Mouse (Mus musculus) midbrain, embryonic 12.5 days (tissue): Measurements from ENCODE around the gene Olfr477. TPM values are rescaled to one million over a fixed set of nuclear protein-coding genes. Genes with fewer than 3 reads are reported as not detected.
"Not testable (repeated sequence)": the region's sequence is repeated elsewhere in the genome, so short reads cannot be mapped to it uniquely, and the experiment has no call there.

ENCODE experiments used
- ATAC-seq: fragments of 200-750 bp; cut with Nextera tagmentation; 2 replicates; pipeline ENCODE4 v1.8.0; 2017; ENCODE audit warnings: low read depth, moderate TSS enrichment, moderate library complexity; ENCODE audit not compliant: low FRiP score
- H3K27ac ChIP-seq: fragments of 300-500 bp; sonication (generic); replicated peaks from 2 replicates; pipeline ENCODE4 v1.5.1; 2016; ENCODE audit warnings: mild to moderate bottlenecking
- H3K27me3 ChIP-seq: fragments of 300-500 bp; sonication (generic); 2 replicates; pipeline ENCODE4 v1.6.1; 2016; ENCODE audit warnings: mild to moderate bottlenecking
- H3K36me3 ChIP-seq: fragments of 300-500 bp; sonication (generic); 2 replicates; pipeline ENCODE4 v1.6.1; 2016
- H3K4me1 ChIP-seq: fragments of 300-500 bp; sonication (generic); 2 replicates; pipeline ENCODE4 v1.6.1; 2016
- H3K4me2 ChIP-seq: fragments of 300-500 bp; sonication (generic); replicated peaks from 2 replicates; pipeline ENCODE4 v1.6.1; 2016; ENCODE audit warnings: mild to moderate bottlenecking, moderate library complexity
- H3K4me3 ChIP-seq: fragments of 300-500 bp; sonication (generic); 2 replicates; pipeline ENCODE4 v1.5.1; 2016; ENCODE audit warnings: mild to moderate bottlenecking
- H3K9ac ChIP-seq: fragments of 300-500 bp; sonication (generic); replicated peaks from 2 replicates; pipeline ENCODE4 v1.6.1; 2016; ENCODE audit warnings: mild to moderate bottlenecking, moderate library complexity
- H3K9me3 ChIP-seq: fragments of 300-500 bp; sonication (generic); 2 replicates; pipeline ENCODE4 v1.6.1; 2016; ENCODE audit warnings: mild to moderate bottlenecking
- WGBS: fragments of 180-500 bp; shearing (Covaris S2); methylation state at CpG from one replicate; pipeline ENCODE4 v1.1.7; 2016; 5-methylcytosine and 5-hydroxymethylcytosine counted together
- polyA plus RNA-seq: library from polyadenylated mRNA; unstranded; fragments of >200 nt; fragmentation: Nextera tagmentation; extraction: Ambion mirVana; gene quantifications from 2 replicates; pipeline ENCODE4 v1.2.1, GENCODE M21; 2016

Olfr477 gene
- polyA plus RNA-seq: not detected in 2 replicates

GRCm38 (mm10) chr7:107986393-107986792, at the start of gene Olfr477:
TSS of gene Olfr477 (plus strand) at chr7:107986693.
- H3K9ac ChIP-seq: no peak within 1 kb of the TSS
- H3K27me3 ChIP-seq: no peaks in the 10 kb centered on the region
- no peak within 1 kb of the TSS for H3K4me2 ChIP-seq
- no peak for ATAC-seq
- H3K27ac ChIP-seq: no peak within 1 kb of the TSS
- no peaks in the 10 kb centered on the region for H3K4me1 ChIP-seq
- H3K36me3 ChIP-seq: no peaks in the 10 kb centered on the region
- H3K4me3 ChIP-seq: no peak within 1 kb of the TSS
- 84% methylated on average over 2 of the region's 2 CpGs for WGBS
- no peaks in the 10 kb centered on the region for H3K9me3 ChIP-seq

GRCm38 (mm10) chr7:107952539-107952938, 34.0 kb upstream of the Olfr477 start:
- H3K27ac ChIP-seq, H3K9me3 ChIP-seq, H3K4me1 ChIP-seq, H3K9ac ChIP-seq, H3K36me3 ChIP-seq, H3K4me2 ChIP-seq, H3K27me3 ChIP-seq, ATAC-seq, H3K4me3 ChIP-seq: not testable (repeated sequence)
- 95% methylated on average over 12 of the region's 12 CpGs for WGBS

DNA sequence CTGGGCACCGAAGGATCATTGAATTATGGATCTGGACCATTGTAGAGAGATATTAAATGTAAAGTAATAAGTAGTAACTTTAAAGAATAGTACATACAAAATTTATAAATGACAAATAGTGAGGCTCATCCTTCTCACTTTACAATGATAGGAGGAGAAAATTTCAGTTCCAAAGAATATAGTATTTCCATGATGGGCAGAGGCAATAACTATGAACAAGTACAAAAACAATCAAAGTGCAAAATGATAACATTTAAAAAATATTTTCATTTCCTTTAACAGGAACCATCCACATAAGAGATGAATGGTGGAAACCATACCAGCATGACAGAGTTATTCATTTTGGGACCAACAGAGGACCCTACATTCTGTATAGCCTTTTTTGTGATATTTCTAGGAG, 32.1 kb upstream of the Olfr477 start, which contains the start of gene Olfr474:
Gene Olfr474 (plus strand): TSS at position 301 of the 400 bp plus-strand sequence.
- Histone ChIP-seq H3K4me3 (no peak within 1 kb of the TSS), H3K36me3 (no peaks in the 10 kb centered on the region), H3K4me2 (no peak within 1 kb of the TSS), H3K4me1 (no peaks in the 10 kb centered on the region), H3K9me3 (no peaks in the 10 kb centered on the region), H3K27ac (no peak within 1 kb of the TSS), H3K27me3 (no peaks in the 10 kb centered on the region), H3K9ac (no peak within 1 kb of the TSS)
- WGBS: 89% methylated on average over 1 of the region's 1 CpGs
- ATAC-seq: no peak

DNA sequence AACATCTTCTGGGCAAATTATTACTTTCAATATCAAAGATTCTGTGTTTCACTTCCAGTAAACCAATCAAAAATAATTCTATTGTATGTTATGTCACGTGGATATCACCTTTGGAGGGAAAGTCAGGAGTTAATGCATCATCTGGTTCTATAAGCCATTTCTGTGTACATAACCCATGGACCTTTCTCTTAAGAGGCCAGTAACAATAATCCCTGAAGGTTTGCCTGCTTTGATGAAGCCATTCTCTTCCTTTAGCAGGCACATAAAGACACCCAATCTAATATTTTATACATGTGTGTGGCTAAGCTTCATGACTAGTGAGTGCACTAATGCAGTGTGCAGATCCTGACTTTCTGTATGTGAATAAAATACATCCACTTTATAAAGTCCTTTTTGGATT, 22.0 kb upstream of the Olfr477 start, which contains the start of gene Olfr476:
Gene Olfr476 (plus strand): TSS at position 301 of the 400 bp plus-strand sequence.
- Histone ChIP-seq H3K27me3 (no peaks in the 10 kb centered on the region), H3K9me3 (no peaks in the 10 kb centered on the region), H3K27ac (no peak within 1 kb of the TSS), H3K36me3 (no peaks in the 10 kb centered on the region), H3K4me1 (no peaks in the 10 kb centered on the region), H3K4me3 (no peak within 1 kb of the TSS), H3K4me2 (no peak within 1 kb of the TSS), H3K9ac (no peak within 1 kb of the TSS)
- 57% methylated on average over 1 of the region's 1 CpGs for WGBS
- ATAC-seq: no peak

DNA sequence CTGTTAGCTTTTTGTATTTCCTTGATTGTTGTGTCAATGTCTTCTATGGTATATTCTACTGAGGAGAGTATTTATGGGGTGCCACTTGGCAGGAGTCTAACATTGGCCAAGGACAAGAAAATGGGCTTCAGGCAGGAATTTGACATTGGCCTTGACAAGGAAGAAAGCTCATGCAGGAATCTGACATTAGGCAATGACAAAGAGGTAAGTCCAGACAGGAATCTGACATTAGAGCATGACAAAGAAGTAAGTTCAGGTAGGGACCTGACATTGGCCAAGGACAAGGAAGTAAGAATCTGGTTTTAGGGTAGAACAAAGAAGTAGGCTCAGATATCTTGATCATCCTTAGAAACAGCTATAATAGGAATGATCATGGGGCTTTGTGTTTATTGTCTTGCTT, 27.8 kb downstream of the Olfr477 start:
- H3K4me1 ChIP-seq, H3K9ac ChIP-seq, H3K27me3 ChIP-seq, ATAC-seq, H3K27ac ChIP-seq, H3K9me3 ChIP-seq, H3K36me3 ChIP-seq, H3K4me2 ChIP-seq, H3K4me3 ChIP-seq: not testable (repeated sequence)

DNA sequence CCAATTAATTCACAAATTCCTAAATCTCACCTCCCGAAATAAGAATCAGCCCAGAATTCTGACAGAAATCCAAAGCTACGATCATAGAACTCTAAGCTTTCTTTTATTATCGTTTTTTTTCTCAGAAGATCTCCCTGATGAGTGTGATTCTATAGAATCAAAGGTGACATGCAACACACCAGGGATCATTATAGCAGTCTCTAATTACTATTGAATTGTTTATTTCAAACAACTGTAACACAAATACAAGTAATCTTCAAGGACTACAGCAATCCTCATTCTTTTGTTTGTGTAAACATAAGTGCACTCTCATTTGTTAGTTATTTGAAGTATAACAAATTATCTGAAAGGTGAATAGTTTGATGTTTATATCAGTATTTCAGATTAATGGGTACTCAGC, 47.4 kb downstream of the Olfr477 start, which contains the start of gene Olfr478:
Gene Olfr478 (minus strand): TSS at position 101 of the 400 bp plus-strand sequence.
- H3K9ac ChIP-seq: no peak within 1 kb of the TSS
- no peak within 1 kb of the TSS for H3K27ac ChIP-seq
- H3K4me2 ChIP-seq: no peak within 1 kb of the TSS
- no peak within 1 kb of the TSS for H3K4me3 ChIP-seq
- no peaks in the 10 kb centered on the region for H3K4me1 ChIP-seq
- 84% methylated on average over 3 of the region's 3 CpGs for WGBS
- no peak for ATAC-seq
- no peaks in the 10 kb centered on the region for H3K9me3 ChIP-seq
- no peaks in the 10 kb centered on the region for H3K27me3 ChIP-seq
- no peaks in the 10 kb centered on the region for H3K36me3 ChIP-seq

Other genes starting within 250 kb of the Olfr477 start
- 0.30 and 0.34 TPM in 2 replicates for gene Cyb5r2, start 228.7 kb upstream of the Olfr477 start, polyA plus RNA-seq
- gene Ovch2, start 185.5 kb upstream of the Olfr477 start, polyA plus RNA-seq: not detected in 2 replicates
- gene Olfr467, start 174.4 kb upstream of the Olfr477 start, polyA plus RNA-seq: not detected in 2 replicates
- not detected in 2 replicates for gene Olfr469, start 161.2 kb upstream of the Olfr477 start, polyA plus RNA-seq
- not detected in 2 replicates for gene Olfr470, start 139.2 kb upstream of the Olfr477 start, polyA plus RNA-seq
- gene Olfr472, start 88.8 kb upstream of the Olfr477 start, polyA plus RNA-seq: not detected in 2 replicates
- not detected in 2 replicates for gene Olfr473, start 56.2 kb upstream of the Olfr477 start, polyA plus RNA-seq
- gene Olfr474, start 32.0 kb upstream of the Olfr477 start, polyA plus RNA-seq: not detected in 2 replicates
- gene Olfr476, start 21.9 kb upstream of the Olfr477 start, polyA plus RNA-seq: not detected in 2 replicates
- not detected in 2 replicates for gene Olfr478, start 47.3 kb downstream of the Olfr477 start, polyA plus RNA-seq
- gene Olfr479, start 64.0 kb downstream of the Olfr477 start, polyA plus RNA-seq: not detected in 2 replicates
- gene Olfr480, start 80.7 kb downstream of the Olfr477 start, polyA plus RNA-seq: not detected in 2 replicates
- gene Olfr481, start 93.2 kb downstream of the Olfr477 start, polyA plus RNA-seq: not detected in 2 replicates
- not detected in 2 replicates for gene Olfr482, start 110.9 kb downstream of the Olfr477 start, polyA plus RNA-seq
- gene Olfr483, start 114.2 kb downstream of the Olfr477 start, polyA plus RNA-seq: not detected in 2 replicates
- not detected in 2 replicates for gene Olfr484, start 140.8 kb downstream of the Olfr477 start, polyA plus RNA-seq
- 0.25 TPM in 1 of 2 replicates, not detected in the other for gene Olfr485, start 173.2 kb downstream of the Olfr477 start, polyA plus RNA-seq
- not detected in 2 replicates for gene Olfr486, start 186.0 kb downstream of the Olfr477 start, polyA plus RNA-seq
- not detected in 2 replicates for gene Olfr487, start 227.9 kb downstream of the Olfr477 start, polyA plus RNA-seq